Mouse (Mus musculus): ENCODE data around the gene Ino80d.
"Not testable (repeated sequence)": the region's sequence is repeated elsewhere in the genome, so short reads cannot be mapped to it uniquely, and the experiment has no call there.

The Ino80d gene

GRCm38 (mm10) chr1:63114136-63114781 lies at the start of gene Ino80d:
TSS of gene Ino80d (minus strand) at chr1:63114667.
- DNase-seq, result peak; percentile 88

DNA sequence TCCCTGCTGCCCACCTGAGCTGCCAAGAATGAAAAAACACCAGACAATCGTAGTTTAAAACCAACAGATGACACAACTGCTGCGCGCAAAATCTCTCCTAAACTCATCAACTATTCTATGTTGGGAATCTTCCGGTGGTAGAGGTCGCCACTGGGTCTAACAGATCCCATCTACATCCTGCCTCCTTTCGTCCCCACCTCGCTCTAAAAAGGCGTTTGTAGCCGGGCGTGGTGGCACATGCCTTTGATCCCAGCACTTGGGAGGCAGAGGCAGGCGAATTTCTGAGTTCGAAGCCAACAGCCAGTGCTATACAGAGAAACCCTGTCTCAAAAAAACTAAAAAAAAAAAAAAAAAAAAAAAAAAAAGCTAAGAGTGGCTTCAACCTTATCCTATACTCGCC lies 25.8 kb upstream of the Ino80d start:
- no peak for DNase-seq

GRCm38 (mm10) chr1:63138586-63138985 lies 24.1 kb upstream of the Ino80d start:
- DNase-seq, result not testable (repeated sequence)

DNA sequence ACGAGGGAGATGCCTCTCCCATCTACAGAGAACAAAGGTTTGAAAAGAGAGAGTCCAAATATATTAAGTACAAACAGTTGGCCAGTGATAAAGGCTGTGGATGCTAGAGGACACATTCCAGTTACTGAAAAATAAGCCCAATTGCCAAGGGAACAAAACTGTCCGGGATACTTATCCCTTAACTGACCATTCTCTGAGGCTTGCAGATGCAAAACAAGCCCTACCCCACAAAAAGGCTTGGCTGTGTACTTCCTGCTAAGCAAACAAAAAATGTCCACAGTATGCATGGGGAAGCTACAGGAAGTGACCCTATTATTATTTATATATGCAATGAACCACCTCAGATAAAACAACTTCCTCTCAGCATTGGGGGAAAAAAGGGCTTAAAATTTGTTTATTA lies 23.5 kb upstream of the Ino80d start:
- DNase-seq, result no peak

- DNase-seq, result no peak
Observed at GRCm38 (mm10) chr1:63134530-63134929, 20.1 kb upstream of the Ino80d start.

GRCm38 (mm10) chr1:63131766-63132165 lies 17.3 kb upstream of the Ino80d start:
- no peak for DNase-seq

- DNase-seq, result no peak
Observed at GRCm38 (mm10) chr1:63130883-63131282, 16.4 kb upstream of the Ino80d start.

- no peak for DNase-seq
Observed at GRCm38 (mm10) chr1:63129857-63130690, 15.6 kb upstream of the Ino80d start.

DNA sequence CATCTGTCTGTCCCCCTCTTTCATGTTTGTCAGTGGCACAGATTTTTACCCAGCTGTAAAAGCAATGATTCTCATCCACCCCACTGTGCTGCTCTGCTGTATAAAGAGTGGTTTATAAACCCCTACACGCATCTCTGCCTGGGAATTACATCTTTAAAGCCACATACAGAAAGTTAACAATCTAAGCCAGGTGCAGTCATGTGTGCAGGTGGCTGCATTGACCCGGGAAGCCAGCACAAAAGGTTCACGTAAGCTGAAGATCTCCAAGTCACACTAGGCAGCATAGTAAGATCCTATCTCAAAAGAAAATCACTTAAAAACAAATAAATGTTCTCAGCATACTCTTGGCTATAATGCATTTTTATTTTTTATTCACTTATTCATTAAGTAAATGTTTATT lies 14.8 kb upstream of the Ino80d start:
- no peak for DNase-seq

- DNase-seq, result no peak
Observed at GRCm38 (mm10) chr1:63126206-63126605, 11.7 kb upstream of the Ino80d start.

- DNase-seq, result no peak
Observed at GRCm38 (mm10) chr1:63123823-63124450, 9.5 kb upstream of the Ino80d start.

- no peak for DNase-seq
Observed at GRCm38 (mm10) chr1:63122005-63122404, 7.5 kb upstream of the Ino80d start.

GRCm38 (mm10) chr1:63120382-63120781 lies 5.9 kb upstream of the Ino80d start:
- no peak for DNase-seq

- DNase-seq, result no peak
Observed at GRCm38 (mm10) chr1:63119675-63120074, 5.2 kb upstream of the Ino80d start.

DNA sequence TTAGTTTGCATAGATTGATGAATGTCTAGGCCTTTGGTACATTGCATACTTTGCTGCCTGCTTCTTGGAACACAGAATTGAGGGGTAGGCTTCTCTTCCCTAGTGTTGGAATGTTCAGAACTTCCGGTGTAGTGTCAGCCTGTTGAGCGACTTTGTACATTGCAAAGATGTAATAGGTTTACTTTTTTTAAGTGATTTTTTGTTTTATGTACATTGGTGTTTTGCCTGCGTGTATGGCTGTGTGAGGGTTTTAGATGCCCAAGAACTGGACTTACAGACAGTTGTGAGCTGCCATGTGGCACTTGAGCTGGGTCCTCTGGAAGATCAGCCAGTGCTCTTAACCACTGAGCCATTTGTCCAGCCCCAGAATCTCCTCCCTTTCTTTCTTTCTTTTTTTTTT lies 1.1 kb upstream of the Ino80d start:
- DNase-seq, result no peak

- no peak for DNase-seq
Observed at GRCm38 (mm10) chr1:63115096-63115495, 629 bp upstream of the Ino80d start.

DNA sequence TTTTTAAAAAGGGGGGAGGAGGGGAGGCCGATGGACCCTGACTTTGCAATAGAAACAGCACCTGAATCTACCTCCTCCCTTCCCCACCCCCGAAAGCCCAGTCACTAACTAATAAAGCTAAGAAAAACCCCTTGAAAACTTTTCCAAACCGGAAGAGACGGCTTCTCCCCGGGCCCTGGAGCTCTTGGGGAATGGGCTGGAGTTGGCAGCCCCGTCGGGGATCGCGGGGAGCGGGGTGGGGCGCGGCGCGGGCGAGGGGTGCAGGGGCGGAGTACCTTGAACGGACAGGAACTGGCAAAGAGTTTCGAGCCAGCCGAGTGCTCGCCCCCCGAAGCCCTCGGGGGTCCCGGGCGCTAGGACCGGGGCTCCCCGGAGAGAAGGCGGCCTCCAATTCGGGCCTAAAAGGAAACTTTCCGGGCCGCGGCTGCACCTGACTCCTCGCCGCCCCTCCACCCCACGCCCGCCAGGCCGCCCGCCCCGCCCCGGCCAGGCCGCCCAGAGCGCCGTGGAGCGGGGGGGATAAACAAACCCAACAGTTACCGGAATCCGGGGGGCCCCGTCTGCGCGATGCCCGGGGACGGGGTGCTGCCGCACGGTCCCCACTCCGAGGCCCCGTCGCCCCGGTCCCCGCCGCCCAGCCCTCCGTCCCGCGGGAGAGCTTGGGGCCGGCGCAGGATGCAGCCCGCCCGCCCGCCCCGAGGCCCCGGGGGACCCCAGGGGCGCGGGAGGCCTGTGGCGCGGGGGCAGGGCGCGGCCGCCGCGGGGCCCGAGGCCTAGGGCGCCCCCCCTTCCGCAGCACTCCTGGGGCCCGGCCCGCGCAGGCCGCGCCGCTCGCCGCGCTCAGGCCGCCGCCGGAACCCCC lies 962 bp downstream of the Ino80d start:
- DNase-seq, result peak; percentile 73

DNA sequence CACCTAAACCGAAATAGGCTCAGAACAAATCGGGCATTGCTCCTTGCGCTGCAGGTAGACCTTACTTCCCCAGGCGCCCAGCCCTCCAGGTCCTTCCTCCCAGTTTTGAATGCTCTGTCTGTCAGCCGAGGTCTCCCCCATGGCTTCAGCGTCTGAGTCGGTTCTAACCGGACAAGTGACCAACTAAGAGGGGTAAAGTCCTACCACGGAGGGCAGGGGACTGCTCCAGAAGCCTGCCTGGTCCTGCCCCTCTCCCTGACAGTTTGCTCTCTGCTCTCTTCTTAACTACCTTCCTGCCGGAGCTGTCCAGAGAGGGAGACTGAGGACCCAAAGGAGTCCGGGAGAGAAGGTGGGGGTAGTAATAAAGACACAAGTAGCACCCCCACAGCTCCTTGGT lies 1.6 kb downstream of the Ino80d start:
- peak; percentile 54 for DNase-seq

DNA sequence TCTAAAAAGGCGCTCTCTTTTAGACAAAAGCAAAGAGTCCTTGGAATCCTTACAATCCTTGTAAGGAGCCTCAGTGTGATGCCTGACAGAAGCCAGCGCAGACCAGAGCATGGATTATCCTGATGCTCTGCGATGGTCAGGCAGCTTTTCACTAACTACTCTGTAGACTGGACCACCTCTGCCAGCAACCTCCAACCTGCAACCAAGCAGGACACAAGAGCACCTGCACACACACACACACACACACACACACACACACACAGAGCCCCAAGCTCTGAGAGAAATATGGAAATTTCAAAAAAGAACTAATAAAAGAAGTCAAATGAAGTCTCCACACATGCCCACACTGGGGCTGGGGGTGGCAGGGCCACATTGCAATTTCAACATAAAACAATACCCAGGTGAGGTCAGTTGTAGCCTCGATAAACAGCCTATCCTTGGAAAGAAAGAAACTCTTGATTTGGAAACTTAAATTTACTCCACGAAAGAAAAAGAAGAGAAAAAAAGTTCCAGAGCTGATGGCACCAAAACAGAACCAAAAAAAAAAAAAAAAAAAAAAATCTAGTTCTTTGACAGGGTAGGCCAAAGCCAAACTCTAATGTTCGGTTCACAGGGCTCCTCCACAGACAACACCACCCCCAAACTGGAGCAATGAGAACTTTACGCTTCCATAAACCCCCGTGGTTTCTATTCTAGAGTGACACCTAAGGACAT lies 2.2 kb downstream of the Ino80d start:
- no peak for DNase-seq

DNA sequence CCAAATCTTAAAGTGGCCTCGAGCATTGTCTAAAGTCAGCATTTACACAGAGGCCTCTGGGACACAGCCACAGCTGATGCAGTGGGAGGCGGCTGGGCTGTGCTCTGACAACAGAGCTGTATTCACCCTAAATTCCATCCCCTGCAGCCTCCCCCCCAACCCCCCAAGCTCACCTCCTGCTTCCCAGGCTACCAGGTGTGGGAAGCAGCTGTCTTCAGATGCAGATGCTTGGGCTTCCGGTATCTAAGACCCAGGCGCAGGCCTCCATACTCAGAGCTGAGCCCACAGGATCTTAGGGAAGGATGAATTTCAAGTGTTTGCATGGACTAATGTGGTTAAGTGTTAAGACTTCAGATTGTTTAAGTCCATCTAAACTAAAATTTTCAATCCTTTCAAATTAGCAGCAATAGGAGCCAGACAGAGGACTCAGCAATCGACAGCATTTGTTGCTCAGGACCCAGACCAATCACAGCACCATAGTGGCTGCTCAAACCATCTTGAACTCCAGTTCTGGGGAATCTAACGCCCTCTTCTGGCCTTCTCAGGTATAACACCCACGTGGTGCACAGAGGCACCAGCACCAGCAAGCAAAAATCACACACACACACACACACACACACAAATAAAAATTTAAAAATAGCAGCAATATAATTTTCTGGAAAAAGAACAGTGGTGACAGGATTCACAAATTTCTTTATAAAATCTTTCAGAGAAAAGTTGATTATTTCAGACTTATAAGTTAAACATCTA lies 3.8 kb downstream of the Ino80d start:
- DNase-seq, result peak; percentile 24

GRCm38 (mm10) chr1:63107614-63108327 lies 6.7 kb downstream of the Ino80d start:
- no peak for DNase-seq

Data from cerebellum, adult 9-11 months (tissue).